Mouse (Mus musculus): ENCODE measurements around the gene Fndc3b.

- TF ChIP-seq POLR2A (IDR thresholded peaks at IDR 0.05; ENCODE audit: extremely low read depth, insufficient read depth, low read length) (no peak), CTCF (IDR thresholded peaks at IDR 0.05; ENCODE audit: extremely low read depth, insufficient read depth, low read length) (no peak)
Observed at GRCm38 (mm10) chr3:27505582-27505981, 205.5 kb downstream of the Fndc3b start.

Measured in cortical plate, adult 2 months (tissue).